Mouse (Mus musculus): ENCODE data around the gene Bicra. TPM values are rescaled to one million over a fixed set of nuclear protein-coding genes. Genes with fewer than 3 reads are reported as not detected.
A peak's percentile ranks its signal among the peaks of the same experiment; 100 is the strongest.

Bicra gene
- polyA plus RNA-seq, 1 experiment from 2014 or later = 1.4 TPM

- no peaks in the 10 kb centered on the region for H3K9me3 ChIP-seq (replicated peaks)
- 0 out of 2 replicates have a peak, but pooled peaks cover 5% of the 10 kb centered on the region for H3K36me3 ChIP-seq
- WGBS (ENCODE audit: insufficient replicate concordance) = 68% methylated on average over 11 of the region's 11 CpGs
- no peak for ATAC-seq (ENCODE audit: low read depth)
- no peak overlapping the region for H3K9ac ChIP-seq
- H3K4me3 ChIP-seq (replicated peaks) = no peak overlapping the region
- DNase-seq = peak; percentile 13
- peaks cover 50% of the 10 kb centered on the region for H3K4me1 ChIP-seq (replicated peaks)
- no peak overlapping the region for H3K27ac ChIP-seq
- no peak overlapping the region for H3K4me2 ChIP-seq
- H3K27me3 ChIP-seq = no peaks in the 10 kb centered on the region
These were observed 35.0 kb downstream of the Bicra start for GRCm38 (mm10) chr7:16012576-16013263.

- 29% methylated on average over 7 of the region's 7 CpGs for WGBS (ENCODE audit: insufficient replicate concordance)
- Histone ChIP-seq H3K27ac (no peak overlapping the region), H3K9ac (no peak overlapping the region), H3K27me3 (no peaks in the 10 kb centered on the region), H3K4me2 (no peak overlapping the region), H3K36me3 (0 out of 2 replicates have a peak, but pooled peaks cover 5% of the 10 kb centered on the region), H3K9me3 (replicated peaks) (no peaks in the 10 kb centered on the region), H3K4me3 (replicated peaks) (no peak overlapping the region), H3K4me1 (replicated peaks) (peaks cover 45% of the 10 kb centered on the region)
- DNase-seq (no peak), ATAC-seq (ENCODE audit: low read depth) (no peak)
These were observed 36.2 kb downstream of the Bicra start for GRCm38 (mm10) chr7:16011418-16012085.

GRCm38 (mm10) chr7:16010649-16011048 lies 37.1 kb downstream of the Bicra start:
- Histone ChIP-seq H3K4me3 (replicated peaks) (no peak overlapping the region), H3K9me3 (replicated peaks) (no peaks in the 10 kb centered on the region), H3K4me2 (no peak overlapping the region), H3K9ac (no peak overlapping the region), H3K4me1 (replicated peaks) (peaks cover 44% of the 10 kb centered on the region), H3K27ac (no peak overlapping the region), H3K36me3 (0 out of 2 replicates have a peak, but pooled peaks cover 5% of the 10 kb centered on the region), H3K27me3 (no peaks in the 10 kb centered on the region)
- no peak for ATAC-seq (ENCODE audit: low read depth)
- 72% methylated on average over 5 of the region's 5 CpGs for WGBS (ENCODE audit: insufficient replicate concordance)
- DNase-seq = no peak

- Histone ChIP-seq H3K27ac (no peak overlapping the region), H3K4me1 (replicated peaks) (peaks cover 41% of the 10 kb centered on the region), H3K4me2 (no peak overlapping the region), H3K9ac (no peak overlapping the region), H3K9me3 (replicated peaks) (no peaks in the 10 kb centered on the region), H3K27me3 (no peaks in the 10 kb centered on the region), H3K36me3 (0 out of 2 replicates have a peak, but pooled peaks cover 5% of the 10 kb centered on the region), H3K4me3 (replicated peaks) (no peak overlapping the region)
- 73% methylated on average over 7 of the region's 7 CpGs for WGBS (ENCODE audit: insufficient replicate concordance)
- ATAC-seq (ENCODE audit: low read depth) = no peak
- no peak for DNase-seq
These were observed 38.1 kb downstream of the Bicra start for GRCm38 (mm10) chr7:16009636-16010035.

- H3K4me1 ChIP-seq (replicated peaks) = peaks cover 47% of the 10 kb centered on the region
- no peak overlapping the region for H3K4me2 ChIP-seq
- no peaks in the 10 kb centered on the region for H3K9me3 ChIP-seq (replicated peaks)
- no peaks in the 10 kb centered on the region for H3K36me3 ChIP-seq
- H3K9ac ChIP-seq = no peak overlapping the region
- no peak overlapping the region for H3K4me3 ChIP-seq (replicated peaks)
- WGBS (ENCODE audit: insufficient replicate concordance) = 73% methylated on average over 3 of the region's 3 CpGs
- no peak overlapping the region for H3K27ac ChIP-seq
- ATAC-seq (ENCODE audit: low read depth) = no peak
- DNase-seq = no peak
- H3K27me3 ChIP-seq = no peaks in the 10 kb centered on the region
These were observed 42.7 kb downstream of the Bicra start for GRCm38 (mm10) chr7:16005020-16005419.

GRCm38 (mm10) chr7:16004177-16004856 lies 43.4 kb downstream of the Bicra start:
- H3K36me3 ChIP-seq = peaks cover under 1% of the 10 kb centered on the region; the same call in 1 of the 2 replicates
- H3K27ac ChIP-seq = no peak overlapping the region
- H3K27me3 ChIP-seq = no peaks in the 10 kb centered on the region
- ATAC-seq (ENCODE audit: low read depth) (no peak), DNase-seq (no peak)
- H3K4me1 ChIP-seq (replicated peaks) = peaks cover 54% of the 10 kb centered on the region
- no peak overlapping the region for H3K9ac ChIP-seq
- no peaks in the 10 kb centered on the region for H3K9me3 ChIP-seq (replicated peaks)
- H3K4me2 ChIP-seq = no peak overlapping the region
- no peak overlapping the region for H3K4me3 ChIP-seq (replicated peaks)
- 72% methylated on average over 12 of the region's 12 CpGs for WGBS (ENCODE audit: insufficient replicate concordance)

- H3K9me3 ChIP-seq (replicated peaks) = no peaks in the 10 kb centered on the region
- ATAC-seq (ENCODE audit: low read depth) (peak; percentile 32; the same call in 1 of the 2 replicates), DNase-seq (peak; percentile 24)
- peak overlapping the region; percentile 56 for H3K27ac ChIP-seq
- peaks cover 58% of the 10 kb centered on the region for H3K4me1 ChIP-seq (replicated peaks)
- H3K27me3 ChIP-seq = no peaks in the 10 kb centered on the region
- H3K4me3 ChIP-seq (replicated peaks) = no peak overlapping the region
- H3K36me3 ChIP-seq = peaks cover 6% of the 10 kb centered on the region; the same call in 1 of the 2 replicates
- 29% methylated on average over 4 of the region's 4 CpGs for WGBS (ENCODE audit: insufficient replicate concordance)
- no peak overlapping the region for H3K4me2 ChIP-seq
- H3K9ac ChIP-seq = no peak overlapping the region
These were observed 44.7 kb downstream of the Bicra start for GRCm38 (mm10) chr7:16003032-16003431.

- Histone ChIP-seq H3K4me3 (replicated peaks) (no peak overlapping the region), H3K4me1 (replicated peaks) (peaks cover 58% of the 10 kb centered on the region), H3K9me3 (replicated peaks) (no peaks in the 10 kb centered on the region), H3K9ac (no peak overlapping the region), H3K27ac (peak overlapping the region; percentile 4; the same call in 1 of the 2 replicates), H3K36me3 (peaks cover 15% of the 10 kb centered on the region), H3K4me2 (no peak overlapping the region), H3K27me3 (no peaks in the 10 kb centered on the region)
- DNase-seq = no peak
- WGBS (ENCODE audit: insufficient replicate concordance) = 51% methylated on average over 5 of the region's 5 CpGs
- no peak for ATAC-seq (ENCODE audit: low read depth)
These were observed 45.5 kb downstream of the Bicra start for GRCm38 (mm10) chr7:16002171-16002570.

- H3K9me3 ChIP-seq (replicated peaks) = no peaks in the 10 kb centered on the region
- no peak overlapping the region for H3K27ac ChIP-seq
- DNase-seq (no peak), ATAC-seq (ENCODE audit: low read depth) (no peak)
- H3K9ac ChIP-seq = no peak overlapping the region
- no peak overlapping the region for H3K4me3 ChIP-seq (replicated peaks)
- WGBS (ENCODE audit: insufficient replicate concordance) = 55% methylated on average over 1 of the region's 1 CpGs
- H3K4me1 ChIP-seq (replicated peaks) = peaks cover 58% of the 10 kb centered on the region
- peaks cover 20% of the 10 kb centered on the region for H3K36me3 ChIP-seq
- no peaks in the 10 kb centered on the region for H3K27me3 ChIP-seq
- no peak overlapping the region for H3K4me2 ChIP-seq
These were observed 46.0 kb downstream of the Bicra start for GRCm38 (mm10) chr7:16001691-16002090.

GRCm38 (mm10) chr7:15993789-15994188 lies 53.9 kb downstream of the Bicra start:
- H3K4me2 ChIP-seq = no peak overlapping the region
- 82% methylated on average over 4 of the region's 4 CpGs for WGBS (ENCODE audit: insufficient replicate concordance)
- no peaks in the 10 kb centered on the region for H3K27me3 ChIP-seq
- no peak overlapping the region for H3K9ac ChIP-seq
- no peak overlapping the region for H3K27ac ChIP-seq
- ATAC-seq (ENCODE audit: low read depth) (no peak), DNase-seq (no peak)
- H3K4me3 ChIP-seq (replicated peaks) = no peak overlapping the region
- peaks cover 7% of the 10 kb centered on the region; the same call in 1 of the 2 replicates for H3K4me1 ChIP-seq (replicated peaks)
- H3K36me3 ChIP-seq = peaks cover 69% of the 10 kb centered on the region
- H3K9me3 ChIP-seq (replicated peaks) = no peaks in the 10 kb centered on the region

GRCm38 (mm10) chr7:15993152-15993551 lies 54.6 kb downstream of the Bicra start:
- Histone ChIP-seq H3K4me2 (no peak overlapping the region), H3K9ac (no peak overlapping the region), H3K27ac (no peak overlapping the region), H3K4me1 (replicated peaks) (peaks cover 7% of the 10 kb centered on the region; the same call in 1 of the 2 replicates), H3K27me3 (no peaks in the 10 kb centered on the region), H3K36me3 (peaks cover 75% of the 10 kb centered on the region), H3K9me3 (replicated peaks) (no peaks in the 10 kb centered on the region), H3K4me3 (replicated peaks) (no peak overlapping the region)
- no peak for DNase-seq
- no peak for ATAC-seq (ENCODE audit: low read depth)
- WGBS (ENCODE audit: insufficient replicate concordance) = 68% methylated on average over 3 of the region's 3 CpGs

All from liver, embryonic 13.5 days (tissue).